Mouse (Mus musculus) MEL (cell line): ENCODE data around the gene Smap2. TPM values are rescaled to one million over a fixed set of nuclear protein-coding genes. Genes with fewer than 3 reads are reported as not detected.

Source experiments
- DNase-seq: peaks from one replicate; pipeline ENCODE4 v3.0.0; 2011; ENCODE audit warnings: low read depth, low spot score
- H3K27ac ChIP-seq: 2 replicates; pipeline ENCODE4 v1.5.1; 2012; ENCODE audit warnings: low read depth, mild to moderate bottlenecking, control low read depth, low read length, moderate library complexity; ENCODE audit not compliant: control insufficient read depth
- H3K27me3 ChIP-seq, 2 experiments: fragments of 150-350 bp in 1 of 2; sonication (generic) in 1 of 2; 2 replicates each; pipeline ENCODE4 v1.6.1; 2012; ENCODE audit warnings: low read length in 2 of 2, mild to moderate bottlenecking in 2 of 2, improper control_type of control experiment in 1 of 2, moderate library complexity in 1 of 2; ENCODE audit not compliant: insufficient read depth in 2 of 2, control insufficient read depth in 1 of 2
- H3K36me3 ChIP-seq, 2 experiments: 2 replicates each; pipeline ENCODE4 v1.6.1; 2012 to 2014; ENCODE audit warnings: low read length in 2 of 2, improper control_type of control experiment in 1 of 2, inconsistent platforms in 1 of 2, mild to moderate bottlenecking in 1 of 2; ENCODE audit not compliant: insufficient read depth in 2 of 2, control insufficient read depth in 1 of 2
- H3K4me1 ChIP-seq, 2 experiments: fragments of 150-350 bp in 1 of 2; sonication (generic) in 1 of 2; 2 replicates each; pipeline ENCODE4 v1.6.1; 2012; ENCODE audit warnings: low read length in 2 of 2, improper control_type of control experiment in 1 of 2, mild to moderate bottlenecking in 1 of 2; ENCODE audit not compliant: insufficient read depth in 2 of 2, control insufficient read depth in 1 of 2
- H3K4me3 ChIP-seq, 2 experiments: fragments of 150-350 bp in 1 of 2; sonication (generic) in 1 of 2; 2 replicates each; pipeline ENCODE4 v1.5.1; 2012; ENCODE audit warnings: low read depth in 2 of 2, low read length in 2 of 2, mild to moderate bottlenecking in 2 of 2, moderate library complexity in 2 of 2, control low read depth in 1 of 2, improper control_type of control experiment in 1 of 2; ENCODE audit not compliant: control insufficient read depth in 1 of 2, insufficient read depth in 1 of 2
- H3K79me2 ChIP-seq: 2 replicates; pipeline ENCODE4 v1.6.1; 2012; ENCODE audit warnings: mild to moderate bottlenecking, low read length, moderate library complexity; ENCODE audit not compliant: control insufficient read depth, poor library complexity, insufficient read depth
- H3K9ac ChIP-seq: 2 replicates; pipeline ENCODE4 v1.6.1; 2012; ENCODE audit warnings: low read depth, mild to moderate bottlenecking, control low read depth, low read length, moderate library complexity; ENCODE audit not compliant: control insufficient read depth, poor library complexity, severe bottlenecking
- H3K9me3 ChIP-seq: fragments of 150-350 bp; sonication (generic); replicated peaks from 2 replicates; pipeline ENCODE4 v1.6.1; 2012; ENCODE audit warnings: mild to moderate bottlenecking, low read length, improper control_type of control experiment, moderate library complexity; ENCODE audit not compliant: insufficient read depth
- CHD1 ChIP-seq: IDR thresholded peaks from 2 replicates; pipeline ENCODE4 v1.6.1; 2012; ENCODE audit warnings: low read depth, mild to moderate bottlenecking, inconsistent platforms, low read length, improper control_type of control experiment
- CTCF ChIP-seq, 3 experiments: IDR thresholded peaks in 2 of 3; conservative IDR thresholded peaks in 1 of 3; 2 replicates each; pipeline ENCODE4 v1.5.1; 2011 to 2012; ENCODE audit warnings: low read length in 3 of 3, low read depth in 2 of 3, mild to moderate bottlenecking in 2 of 3, improper control_type of control experiment in 1 of 3, inconsistent platforms in 1 of 3, mixed read lengths in 1 of 3, moderate library complexity in 1 of 3; ENCODE audit not compliant: control insufficient read depth in 1 of 3, insufficient read depth in 1 of 3, poor library complexity in 1 of 3, severe bottlenecking in 1 of 3
- E2F4 ChIP-seq: IDR thresholded peaks from 2 replicates; pipeline ENCODE4 v1.6.1; 2011; ENCODE audit warnings: low read depth, low read length, improper control_type of control experiment, borderline replicate concordance
- HCFC1 ChIP-seq: IDR thresholded peaks from 2 replicates; pipeline ENCODE4 v1.6.1; 2012; ENCODE audit warnings: low read depth, mild to moderate bottlenecking, inconsistent platforms, low read length, improper control_type of control experiment, moderate library complexity
- KAT2A ChIP-seq: conservative IDR thresholded peaks from 2 replicates; pipeline ENCODE4 v1.6.1; 2012; ENCODE audit warnings: low read depth, low read length, improper control_type of control experiment, inconsistent platforms
- MAFK ChIP-seq: IDR thresholded peaks from 2 replicates; pipeline ENCODE4 v1.6.1; 2011; ENCODE audit warnings: low read depth, mild to moderate bottlenecking, low read length, improper control_type of control experiment, borderline replicate concordance
- MAX ChIP-seq: IDR thresholded peaks from 2 replicates; pipeline ENCODE4 v1.6.1; 2011; ENCODE audit warnings: low read length, improper control_type of control experiment
- MAZ ChIP-seq: IDR thresholded peaks from 2 replicates; pipeline ENCODE4 v1.6.1; 2012; ENCODE audit warnings: low read depth, mild to moderate bottlenecking, inconsistent platforms, low read length, improper control_type of control experiment
- MEF2A ChIP-seq: IDR thresholded peaks from 2 replicates; pipeline ENCODE4 v1.6.1; 2014; ENCODE audit warnings: low read depth, mild to moderate bottlenecking, inconsistent platforms, low read length, improper control_type of control experiment; ENCODE audit not compliant: poor library complexity, insufficient replicate concordance, severe bottlenecking; ENCODE audit errors: extremely low read depth
- MYC ChIP-seq: IDR thresholded peaks from 2 replicates; pipeline ENCODE4 v1.6.1; 2011; ENCODE audit warnings: low read depth, mild to moderate bottlenecking, low read length, improper control_type of control experiment, moderate library complexity
- NRF1 ChIP-seq: IDR thresholded peaks from 2 replicates; pipeline ENCODE4 v1.6.1; 2014; ENCODE audit warnings: low read depth, mild to moderate bottlenecking, inconsistent platforms, low read length, improper control_type of control experiment, moderate library complexity; ENCODE audit not compliant: poor library complexity, insufficient read depth, severe bottlenecking
- POLR2AphosphoS2 ChIP-seq: IDR thresholded peaks from 2 replicates; pipeline ENCODE4 v1.6.1; 2011; ENCODE audit warnings: low read length, improper control_type of control experiment
- POLR2AphosphoS5 ChIP-seq: IDR thresholded peaks from 2 replicates; pipeline ENCODE4 v1.6.1; 2012; ENCODE audit warnings: low read depth, borderline replicate concordance, mild to moderate bottlenecking, inconsistent platforms, low read length, moderate library complexity, mixed read lengths
- SMC3 ChIP-seq: IDR thresholded peaks from 2 replicates; pipeline ENCODE4 v1.6.1; 2011; ENCODE audit warnings: low read depth, low read length, improper control_type of control experiment
- TCF12 ChIP-seq: IDR thresholded peaks from 2 replicates; pipeline ENCODE4 v1.6.1; 2014; ENCODE audit warnings: low read depth, mild to moderate bottlenecking, inconsistent platforms, low read length, improper control_type of control experiment, moderate library complexity
- UBTF ChIP-seq: IDR thresholded peaks from 2 replicates; pipeline ENCODE4 v1.6.1; 2012; ENCODE audit warnings: low read depth, mild to moderate bottlenecking, inconsistent platforms, low read length, improper control_type of control experiment, moderate library complexity, borderline replicate concordance; ENCODE audit not compliant: insufficient read depth
- USF1 ChIP-seq: IDR thresholded peaks from 2 replicates; pipeline ENCODE4 v1.6.1; 2014; ENCODE audit warnings: low read depth, mild to moderate bottlenecking, inconsistent platforms, low read length, improper control_type of control experiment, moderate library complexity
- USF2 ChIP-seq, 2 experiments: IDR thresholded peaks; 2 replicates each; pipeline ENCODE4 v1.6.1; 2011 to 2012; ENCODE audit warnings: improper control_type of control experiment in 2 of 2, low read length in 2 of 2, borderline replicate concordance in 1 of 2, inconsistent platforms in 1 of 2, low read depth in 1 of 2, mild to moderate bottlenecking in 1 of 2; ENCODE audit not compliant: insufficient read depth in 1 of 2
- ZC3H11A ChIP-seq: IDR thresholded peaks from 2 replicates; pipeline ENCODE4 v1.6.1; 2012; ENCODE audit warnings: low read depth, mild to moderate bottlenecking, inconsistent platforms, low read length, improper control_type of control experiment
- ZKSCAN1 ChIP-seq: IDR thresholded peaks from 2 replicates; pipeline ENCODE4 v1.6.1; 2012; ENCODE audit warnings: low read depth, mild to moderate bottlenecking, inconsistent platforms, low read length, improper control_type of control experiment, moderate library complexity
- polyA plus RNA-seq, 2 experiments: library from polyadenylated mRNA; stranded (reverse) in 1 of 2; unstranded in 1 of 2; fragments of >175 nt in 1 of 2; fragments of >200 nt in 1 of 2; gene quantifications; 2 replicates each; pipeline versions ENCODE4 v1.2.1 to v1.2.4; 2012; ENCODE audit warnings: low replicate concordance in 2 of 2, low read depth in 1 of 2; ENCODE audit not compliant: insufficient read length in 2 of 2, insufficient read depth in 1 of 2, missing spikeins in 1 of 2
- total RNA-seq: library from RNA; depleted of rRNA; stranded (reverse); fragments of 300-350 nt; gene quantifications from 2 replicates; pipeline ENCODE4 v1.2.3, GENCODE M21; 2012

Smap2 gene
- total and polyA plus RNA-seq, 3 experiments: 36.5 to 118 (median 83.5) TPM

DNA sequence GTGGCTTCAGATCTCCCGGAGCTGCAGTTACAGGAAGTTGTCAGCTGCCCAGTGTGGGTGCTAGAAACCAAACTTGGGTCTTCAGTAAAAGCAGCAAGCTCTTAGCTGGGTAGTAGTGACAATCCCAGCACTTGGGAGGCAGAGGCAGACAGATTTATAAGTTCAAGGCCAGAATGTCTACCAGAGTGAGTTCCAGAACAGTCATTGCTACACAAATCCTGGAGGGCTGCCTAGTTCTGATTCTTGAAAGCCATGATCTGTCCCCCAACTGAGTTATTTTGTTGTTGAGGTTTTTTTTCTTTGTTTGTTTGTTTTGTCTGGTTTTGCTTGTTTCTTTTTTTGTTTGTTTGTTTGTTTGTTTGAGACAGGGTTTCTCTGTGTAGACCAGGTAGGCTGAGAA lies 11.1 kb upstream of the Smap2 start:
- no peak overlapping the region for H3K9ac ChIP-seq
- no peaks in the 10 kb centered on the region for H3K79me2 ChIP-seq
- no peak overlapping the region for H3K27ac ChIP-seq
- H3K36me3 ChIP-seq: peaks cover 0 to 3% of the 10 kb centered on the region in 2 experiments; a peak in 1 of 4 replicates
- H3K4me1 ChIP-seq: 0 out of 4 replicates have a peak, but pooled peaks cover 0 to 2% of the 10 kb centered on the region in 2 experiments
- no peaks in the 10 kb centered on the region for H3K9me3 ChIP-seq
- TF ChIP-seq USF1: no peak
- TF ChIP-seq CHD1: no peak
- no peak for TF ChIP-seq MAX
- H3K4me3 ChIP-seq: peak overlapping the region in 1 of 2 experiments; percentile 32; a peak in 1 of 4 replicates
- no peaks in the 10 kb centered on the region for H3K27me3 ChIP-seq
- DNase-seq: peak; percentile 19

GRCm38 (mm10) chr4:121025681-121026080 lies 8.6 kb upstream of the Smap2 start:
- TF ChIP-seq ZKSCAN1 (no peak), MYC (no peak), SMC3 (no peak), E2F4 (no peak), POLR2AphosphoS2 (no peak), UBTF (no peak), NRF1 (no peak), KAT2A (no peak), MEF2A (no peak), USF2 (IDR thresholded peaks at IDR 0.05; ENCODE audit: borderline replicate concordance in 1 of 2, insufficient read depth in 1 of 2, low read depth in 1 of 2, low read length in 2 of 2) (no peak), CTCF (IDR thresholded peaks at IDR 0.05 in 2 of 3, conservative IDR thresholded peaks at IDR 0.05 in 1 of 3; ENCODE audit: control insufficient read depth in 1 of 3, insufficient read depth in 1 of 3, low read depth in 2 of 3, low read length in 3 of 3, poor library complexity in 1 of 3, severe bottlenecking in 1 of 3) (no peak), MAFK (no peak), MAZ (no peak), POLR2AphosphoS5 (no peak), ZC3H11A (no peak), TCF12 (no peak), HCFC1 (no peak)
- Histone ChIP-seq H3K9ac (no peak overlapping the region), H3K27me3 (no peaks in the 10 kb centered on the region), H3K4me3 (no peak overlapping the region), H3K36me3 (peaks cover 0 to 5% of the 10 kb centered on the region in 2 experiments; a peak in 1 of 4 replicates), H3K4me1 (peaks cover 0 to 5% of the 10 kb centered on the region in 2 experiments; a peak in 1 of 4 replicates), H3K27ac (no peak overlapping the region), H3K79me2 (no peaks in the 10 kb centered on the region), H3K9me3 (no peaks in the 10 kb centered on the region)
- DNase-seq: no peak
